Mouse (Mus musculus): ENCODE results near the gene Nkain1. TPM values are rescaled to one million over a fixed set of nuclear protein-coding genes. Genes with fewer than 3 reads are reported as not detected.

Gene Nkain1
- polyA plus RNA-seq, 1 experiment, result 2.4 TPM

DNA sequence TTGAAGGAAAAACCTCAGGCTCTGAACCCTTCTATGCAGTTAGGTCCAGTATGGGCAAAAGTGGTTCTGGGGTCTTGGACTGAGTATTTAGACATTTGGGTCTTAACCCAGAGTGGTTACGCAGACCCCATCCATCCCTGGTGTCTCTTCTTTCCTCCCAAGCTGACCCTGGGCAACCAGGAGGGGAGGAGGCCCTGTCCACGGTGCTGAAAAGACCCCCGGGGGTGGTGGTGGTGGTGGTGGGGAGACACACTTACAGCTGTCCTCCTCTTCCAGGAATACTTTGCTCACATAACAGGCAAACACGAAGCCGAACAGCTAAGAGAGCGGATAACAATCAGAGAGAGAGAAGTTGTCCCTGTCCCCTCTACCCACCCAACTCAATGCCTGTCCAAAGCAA, 41.6 kb downstream of the Nkain1 start:
- TF ChIP-seq CTCF (IDR thresholded peaks at IDR 0.05; ENCODE audit: borderline replicate concordance, control insufficient read depth, extremely low read depth, insufficient read depth, low read length, poor library complexity), result no peak
- no peak for TF ChIP-seq POLR2A (IDR thresholded peaks at IDR 0.05; ENCODE audit: control insufficient read depth, extremely low read depth, insufficient read depth, low read length, poor library complexity)
- DNase-seq, result no peak
- H3K27ac ChIP-seq (ENCODE audit: control insufficient read depth, insufficient read depth, low read length), result no peak overlapping the region
- H3K4me3 ChIP-seq (ENCODE audit: control insufficient read depth, insufficient read depth, low read length), result no peak overlapping the region
- 56% methylated on average over 6 of the region's 6 CpGs for WGBS
- no peaks in the 10 kb centered on the region for H3K27me3 ChIP-seq (ENCODE audit: control insufficient read depth, insufficient read depth, low read length)
- no peaks in the 10 kb centered on the region for H3K36me3 ChIP-seq (ENCODE audit: control insufficient read depth, insufficient read depth, low read length)
- no peaks in the 10 kb centered on the region; the same call in 1 of the 2 replicates for H3K4me1 ChIP-seq (replicated peaks; ENCODE audit: control insufficient read depth, insufficient read depth, low read length)

DNA sequence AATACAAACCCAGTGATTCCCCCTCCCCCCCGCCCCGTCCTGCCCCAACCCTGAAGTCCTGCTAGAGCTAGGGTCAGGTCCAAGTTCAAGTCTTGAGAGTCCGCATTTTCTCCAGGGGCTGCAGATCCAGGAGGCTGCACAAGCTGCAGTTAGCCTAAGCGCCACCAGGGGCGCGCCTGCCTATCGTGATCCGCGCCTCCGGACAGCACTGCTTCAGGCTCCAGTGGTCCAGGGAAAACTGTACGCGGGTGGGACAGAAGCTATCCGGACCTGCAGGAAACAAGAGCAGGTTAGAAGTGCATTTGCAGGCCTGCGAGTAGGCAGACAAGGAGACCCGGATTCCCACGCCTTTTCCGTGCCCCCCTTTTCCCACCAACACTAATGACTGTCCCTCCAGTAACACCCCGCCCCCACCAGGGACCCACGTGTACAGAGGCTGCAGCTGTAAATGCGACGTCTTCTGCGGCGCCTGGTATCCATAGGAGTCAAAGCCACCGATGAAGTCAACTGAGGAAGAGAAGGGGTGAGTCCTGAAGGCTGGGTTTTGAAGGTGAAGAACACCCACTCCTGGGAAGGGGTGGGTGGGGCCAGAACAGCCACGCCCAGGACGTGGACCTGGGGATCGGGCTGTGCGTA, 42.2 kb downstream of the Nkain1 start:
- 10% methylated on average over 28 of the region's 28 CpGs for WGBS
- Histone ChIP-seq H3K36me3 (ENCODE audit: control insufficient read depth, insufficient read depth, low read length) (no peaks in the 10 kb centered on the region), H3K27me3 (ENCODE audit: control insufficient read depth, insufficient read depth, low read length) (no peaks in the 10 kb centered on the region), H3K27ac (ENCODE audit: control insufficient read depth, insufficient read depth, low read length) (no peak overlapping the region), H3K4me1 (replicated peaks; ENCODE audit: control insufficient read depth, insufficient read depth, low read length) (no peaks in the 10 kb centered on the region; the same call in 1 of the 2 replicates), H3K4me3 (ENCODE audit: control insufficient read depth, insufficient read depth, low read length) (no peak overlapping the region)
- TF ChIP-seq POLR2A (IDR thresholded peaks at IDR 0.05; ENCODE audit: control insufficient read depth, extremely low read depth, insufficient read depth, low read length, poor library complexity) (no peak), CTCF (IDR thresholded peaks at IDR 0.05; ENCODE audit: borderline replicate concordance, control insufficient read depth, extremely low read depth, insufficient read depth, low read length, poor library complexity) (peak; percentile 76)
- peak; percentile 66 for DNase-seq

DNA sequence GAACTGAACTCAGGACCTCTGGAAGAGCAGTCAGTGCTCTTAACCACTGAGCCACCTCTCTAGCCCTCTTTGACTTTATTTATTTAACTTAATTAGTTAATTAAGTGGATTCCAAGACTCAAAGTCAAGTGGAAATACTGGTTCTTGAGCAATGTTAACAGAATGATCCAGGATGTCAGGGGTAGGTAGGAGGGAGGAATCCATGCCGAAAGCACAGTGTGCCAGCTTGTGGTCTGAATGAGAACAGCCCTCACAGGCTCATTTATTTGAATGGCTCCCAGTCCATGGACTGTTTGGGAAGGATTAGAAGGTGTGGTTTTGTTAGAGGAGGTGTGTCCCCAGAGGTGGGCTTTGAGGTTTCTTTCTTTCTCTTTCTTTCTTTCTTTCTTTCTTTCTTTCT, 46.2 kb downstream of the Nkain1 start:
- Histone ChIP-seq H3K27ac (ENCODE audit: control insufficient read depth, insufficient read depth, low read length) (no peak overlapping the region), H3K4me1 (replicated peaks; ENCODE audit: control insufficient read depth, insufficient read depth, low read length) (no peaks in the 10 kb centered on the region; the same call in 1 of the 2 replicates), H3K36me3 (ENCODE audit: control insufficient read depth, insufficient read depth, low read length) (no peaks in the 10 kb centered on the region), H3K27me3 (ENCODE audit: control insufficient read depth, insufficient read depth, low read length) (no peaks in the 10 kb centered on the region), H3K4me3 (ENCODE audit: control insufficient read depth, insufficient read depth, low read length) (no peak overlapping the region)
- DNase-seq, result no peak
- WGBS, result 88% methylated on average over 1 of the region's 1 CpGs
- TF ChIP-seq CTCF (IDR thresholded peaks at IDR 0.05; ENCODE audit: borderline replicate concordance, control insufficient read depth, extremely low read depth, insufficient read depth, low read length, poor library complexity) (no peak), POLR2A (IDR thresholded peaks at IDR 0.05; ENCODE audit: control insufficient read depth, extremely low read depth, insufficient read depth, low read length, poor library complexity) (no peak)

DNA sequence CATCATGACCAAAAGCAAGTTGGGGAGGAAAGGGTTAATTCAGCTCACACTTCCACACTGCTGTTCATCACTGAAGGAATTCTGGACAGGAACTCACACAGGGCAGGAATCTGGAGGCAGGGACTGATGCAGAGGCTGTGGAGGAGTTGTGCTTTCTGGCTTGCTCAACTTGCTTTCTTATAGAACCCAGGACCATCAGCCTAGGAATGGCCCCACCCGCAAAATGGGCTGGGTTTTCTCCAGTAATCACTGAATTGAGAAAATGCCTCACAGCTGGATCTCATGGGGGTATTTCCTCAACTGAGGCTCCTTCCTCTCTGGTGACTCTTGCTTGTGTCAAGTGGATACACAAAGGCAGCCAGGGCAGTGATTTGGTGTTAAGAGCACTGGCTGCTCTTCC, 48.9 kb downstream of the Nkain1 start:
- TF ChIP-seq POLR2A (IDR thresholded peaks at IDR 0.05; ENCODE audit: control insufficient read depth, extremely low read depth, insufficient read depth, low read length, poor library complexity), result no peak
- no peak for TF ChIP-seq CTCF (IDR thresholded peaks at IDR 0.05; ENCODE audit: borderline replicate concordance, control insufficient read depth, extremely low read depth, insufficient read depth, low read length, poor library complexity)
- DNase-seq, result no peak
- WGBS, result 75% methylated on average over 1 of the region's 1 CpGs
- Histone ChIP-seq H3K4me1 (replicated peaks; ENCODE audit: control insufficient read depth, insufficient read depth, low read length) (peaks cover 7% of the 10 kb centered on the region), H3K36me3 (ENCODE audit: control insufficient read depth, insufficient read depth, low read length) (no peaks in the 10 kb centered on the region), H3K27ac (ENCODE audit: control insufficient read depth, insufficient read depth, low read length) (no peak overlapping the region), H3K4me3 (ENCODE audit: control insufficient read depth, insufficient read depth, low read length) (no peak overlapping the region), H3K27me3 (ENCODE audit: control insufficient read depth, insufficient read depth, low read length) (peaks cover 6% of the 10 kb centered on the region; the same call in 1 of the 2 replicates)

DNA sequence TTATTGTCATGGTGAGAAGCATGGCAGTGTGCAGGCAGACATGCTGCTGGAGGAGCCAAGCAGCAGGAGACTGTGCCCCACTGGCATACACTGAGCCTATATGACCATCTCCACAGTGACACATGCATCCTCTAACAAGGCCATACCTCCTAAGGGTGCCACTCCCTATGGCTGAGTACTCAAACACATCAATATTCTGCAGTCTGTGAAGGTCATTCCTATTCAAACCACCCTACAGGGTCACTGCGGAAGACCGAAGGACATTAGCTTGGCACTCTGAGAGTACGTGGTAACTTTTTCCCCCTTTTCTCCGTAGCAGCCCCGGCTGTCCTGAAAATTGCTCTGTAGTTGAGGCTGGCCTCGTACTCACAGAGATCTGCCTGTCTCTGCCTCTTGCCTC, 52.5 kb downstream of the Nkain1 start:
- Histone ChIP-seq H3K4me3 (ENCODE audit: control insufficient read depth, insufficient read depth, low read length) (no peak overlapping the region), H3K4me1 (replicated peaks; ENCODE audit: control insufficient read depth, insufficient read depth, low read length) (peaks cover 11% of the 10 kb centered on the region), H3K27ac (ENCODE audit: control insufficient read depth, insufficient read depth, low read length) (no peak overlapping the region), H3K36me3 (ENCODE audit: control insufficient read depth, insufficient read depth, low read length) (no peaks in the 10 kb centered on the region), H3K27me3 (ENCODE audit: control insufficient read depth, insufficient read depth, low read length) (peaks cover 10% of the 10 kb centered on the region; the same call in 1 of the 2 replicates)
- 96% methylated on average over 6 of the region's 6 CpGs for WGBS
- no peak for TF ChIP-seq POLR2A (IDR thresholded peaks at IDR 0.05; ENCODE audit: control insufficient read depth, extremely low read depth, insufficient read depth, low read length, poor library complexity)
- TF ChIP-seq CTCF (IDR thresholded peaks at IDR 0.05; ENCODE audit: borderline replicate concordance, control insufficient read depth, extremely low read depth, insufficient read depth, low read length, poor library complexity), result no peak
- no peak for DNase-seq

DNA sequence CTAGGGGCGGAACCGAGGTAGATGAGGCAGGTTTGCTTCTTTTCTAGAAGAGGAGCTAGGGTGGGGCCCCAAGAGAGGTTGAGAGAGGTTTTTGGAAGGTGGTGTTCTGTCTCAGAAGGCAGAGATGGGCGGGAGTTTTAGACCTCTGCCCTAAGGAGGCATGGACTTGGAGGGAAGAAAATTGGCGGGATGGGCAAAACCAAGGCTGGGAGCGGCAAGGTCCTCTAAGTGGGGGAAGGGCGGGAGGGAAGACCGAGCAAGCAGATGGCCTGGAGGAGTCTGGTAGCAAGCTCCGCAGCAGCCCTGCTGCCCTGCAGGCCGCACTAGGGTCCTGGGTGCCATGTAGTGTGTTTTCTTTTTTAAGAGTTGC, 53.5 kb downstream of the Nkain1 start:
- WGBS, result 7% methylated on average over 9 of the region's 9 CpGs
- no peaks in the 10 kb centered on the region for H3K36me3 ChIP-seq (ENCODE audit: control insufficient read depth, insufficient read depth, low read length)

More for the DNA sequence above, 53.5 kb downstream of the Nkain1 start:
- peak overlapping the region; percentile 40; the same call in 1 of the 2 replicates for H3K4me3 ChIP-seq (ENCODE audit: control insufficient read depth, insufficient read depth, low read length)
- peaks cover 11% of the 10 kb centered on the region for H3K4me1 ChIP-seq (replicated peaks; ENCODE audit: control insufficient read depth, insufficient read depth, low read length)
- no peak for DNase-seq
- H3K27ac ChIP-seq (ENCODE audit: control insufficient read depth, insufficient read depth, low read length), result no peak overlapping the region
- TF ChIP-seq CTCF (IDR thresholded peaks at IDR 0.05; ENCODE audit: borderline replicate concordance, control insufficient read depth, extremely low read depth, insufficient read depth, low read length, poor library complexity) (no peak), POLR2A (IDR thresholded peaks at IDR 0.05; ENCODE audit: control insufficient read depth, extremely low read depth, insufficient read depth, low read length, poor library complexity) (no peak)
- H3K27me3 ChIP-seq (ENCODE audit: control insufficient read depth, insufficient read depth, low read length), result peaks cover 10% of the 10 kb centered on the region; the same call in 1 of the 2 replicates

Measured in thymus, adult 2 months (tissue).